Mouse (Mus musculus): ENCODE measurements around the gene Pnma1.

DNA sequence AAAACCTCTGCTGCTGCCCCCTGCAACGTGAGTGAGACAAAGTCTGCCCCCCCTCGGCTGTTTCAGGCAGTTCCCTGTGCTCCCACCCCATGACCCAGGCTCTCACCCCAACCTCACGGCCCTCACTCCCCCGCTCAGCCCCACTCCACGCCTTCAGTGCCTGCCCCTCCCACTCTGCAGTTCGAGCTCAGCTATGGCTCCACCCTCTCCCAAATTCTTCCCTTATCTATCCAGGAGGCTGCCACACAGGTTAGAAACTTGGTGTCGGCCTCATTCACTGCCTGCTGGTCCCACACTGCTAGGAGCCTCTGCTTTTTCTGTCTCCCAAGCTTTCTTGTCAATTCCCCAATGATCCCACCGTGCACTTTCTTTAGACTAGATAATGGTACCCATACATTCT, 12.8 kb upstream of the Pnma1 start:
- TF ChIP-seq MAX (IDR thresholded peaks at IDR 0.05; ENCODE audit: low read length) (no peak), GABPA (IDR thresholded peaks at IDR 0.05; ENCODE audit: insufficient replicate concordance, low read depth, low read length) (no peak), ZC3H11A (IDR thresholded peaks at IDR 0.05; ENCODE audit: low read depth, low read length) (no peak), CHD2 (IDR thresholded peaks at IDR 0.05; ENCODE audit: low read length) (no peak)

Data from CH12.LX (cell line).